24 mouse cellular contexts compared by ENCODE assay signal in the genomic region with DNA sequence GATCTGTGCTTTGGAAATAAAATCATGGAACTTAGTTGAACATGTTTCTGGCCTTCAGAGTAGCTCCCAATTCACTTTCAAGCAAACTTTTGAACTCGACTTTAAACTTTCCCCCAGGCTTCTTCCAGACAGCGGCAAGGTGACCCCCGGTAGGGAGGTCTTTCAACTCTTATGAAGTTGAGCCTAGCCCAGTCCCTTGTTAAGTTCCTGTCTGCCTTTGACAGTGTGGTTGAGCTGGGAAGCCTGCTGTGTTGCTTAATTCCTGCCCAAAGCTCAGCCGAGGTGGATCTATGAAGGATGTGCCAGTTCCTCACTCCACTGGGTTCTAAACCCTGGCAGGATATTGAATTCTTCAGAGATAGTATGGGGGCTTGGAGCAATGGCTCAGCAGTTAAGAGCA. TPM values are rescaled to one million over a fixed set of nuclear protein-coding genes. Genes with fewer than 3 reads are reported as not detected.
DNase-seq lines count a peak whose midpoint lies in the region; ATAC-seq and TF ChIP-seq lines count a peak whose summit lies in the region.
"Had no signal": no experiment of that assay in that cellular context is flagged by ENCODE, and none has a peak within 500 bp of the region (broad histone marks: within the 10 kb centered on the region; RNA-seq: fewer than 3 reads in every experiment).

No protein-coding gene starts in this region.

- 0 out of 2 replicates have a peak, but pooled peaks have one; percentile 47 for TF ChIP-seq EP300 in ES-Bruce4 (IDR thresholded peaks at IDR 0.05; ENCODE audit: insufficient read depth, low read depth, low read length)

- no peak overlapping the region for H3K9ac ChIP-seq in heart, embryonic 13.5 days
- H3K9ac ChIP-seq in heart, embryonic 12.5 days = no peak overlapping the region
- H3K9ac ChIP-seq in ES-Bruce4 (ENCODE audit: low read depth, poor library complexity, severe bottlenecking) (peak overlapping the region; percentile 7; the same call in 1 of the 2 replicates), ES-E14 (ENCODE audit: insufficient read depth, low read depth, low read length, poor library complexity, severe bottlenecking) (peak overlapping the region; percentile 8; the same call in 1 of the 2 replicates)
- H3K9ac ChIP-seq: embryonic facial prominence, embryonic 13.5 days; embryonic facial prominence, embryonic 15.5 days; forebrain, embryonic 12.5 days had no signal

- no peak for TF ChIP-seq CTCF in ES-Bruce4 (IDR thresholded peaks at IDR 0.05; ENCODE audit: low read depth, low read length)

- ATAC-seq in heart, embryonic 13.5 days (ENCODE audit: extremely low read depth, insufficient number of reproducible peaks, low FRiP score, low TSS enrichment) = no peak
- ATAC-seq in heart, embryonic 12.5 days (ENCODE audit: insufficient number of reproducible peaks, low FRiP score) = no peak
- ATAC-seq: forebrain, embryonic 14.5 days; forebrain, embryonic 16.5 days had no signal

- H3K36me3 ChIP-seq in heart, embryonic 13.5 days = peaks cover 16% of the 10 kb centered on the region
- peaks cover 8% of the 10 kb centered on the region for H3K36me3 ChIP-seq in heart, embryonic 12.5 days
- H3K36me3 ChIP-seq in ES-Bruce4 (ENCODE audit: control insufficient read depth, insufficient read depth, low read length, poor library complexity, severe bottlenecking) (peaks cover 12% of the 10 kb centered on the region), ES-E14 (ENCODE audit: control insufficient read depth, insufficient read depth, low read length, poor library complexity, severe bottlenecking) (peaks cover 20% of the 10 kb centered on the region)

- H3K27me3 ChIP-seq in heart, embryonic 13.5 days (replicated peaks) = no peaks in the 10 kb centered on the region
- no peaks in the 10 kb centered on the region for H3K27me3 ChIP-seq in heart, embryonic 12.5 days (replicated peaks)
- no peaks in the 10 kb centered on the region for H3K27me3 ChIP-seq in ES-Bruce4 (ENCODE audit: control insufficient read depth, insufficient read depth, low read length, poor library complexity, severe bottlenecking)
- H3K27me3 ChIP-seq: embryonic facial prominence, embryonic 13.5 days; embryonic facial prominence, embryonic 15.5 days; forebrain, embryonic 12.5 days had no signal

- DNase-seq in ES-E14 (ENCODE audit: low read depth, low spot score) (no peak), ZHBTc4 (ENCODE audit: low read depth, low spot score) (peak; percentile 53)
- DNase-seq in frontal cortex, postnatal 25 days (ENCODE audit: low spot score in 2 of 2) = no peak
- DNase-seq in thymus, postnatal 36 days = no peak
- no peak for DNase-seq in ovary, adult 18-20 months (ENCODE audit: low spot score)
- DNase-seq: adrenal gland, adult 8-10 months; adrenal gland, postnatal 25 days; cerebellum, adult 11 months; cerebellum, adult 18-20 months; cerebellum, adult 8-10 months; cerebellum, adult 9-11 months; cerebellum, postnatal 14 days; cerebellum, postnatal 36 days; embryo, embryonic 11 days had no signal

- peak overlapping the region; percentile 20; the same call in 1 of the 2 replicates for H3K4me2 ChIP-seq in heart, embryonic 13.5 days
- H3K4me2 ChIP-seq in heart, embryonic 12.5 days = no peak overlapping the region
- H3K4me2 ChIP-seq: embryonic facial prominence, embryonic 13.5 days; embryonic facial prominence, embryonic 15.5 days; forebrain, embryonic 12.5 days had no signal

- H3K4me1 ChIP-seq in heart, embryonic 13.5 days = peaks cover 30% of the 10 kb centered on the region
- H3K4me1 ChIP-seq in heart, embryonic 12.5 days (replicated peaks) = peaks cover 21% of the 10 kb centered on the region; the same call in 1 of the 2 replicates
- H3K4me1 ChIP-seq in ES-Bruce4 (ENCODE audit: control insufficient read depth, insufficient read depth, low read length) (peaks cover 5% of the 10 kb centered on the region), ES-E14 (ENCODE audit: control insufficient read depth in 2 of 2, insufficient read depth in 2 of 2, low read length in 2 of 2, poor library complexity in 1 of 2) (peaks cover 4 to 7% of the 10 kb centered on the region in 2 experiments)

- no peak for TF ChIP-seq POLR2A in ES-Bruce4 (IDR thresholded peaks at IDR 0.05; ENCODE audit: insufficient read depth, low read length)

- H3K9me3 ChIP-seq in heart, embryonic 13.5 days = no peaks in the 10 kb centered on the region
- no peaks in the 10 kb centered on the region for H3K9me3 ChIP-seq in heart, embryonic 12.5 days (replicated peaks)
- no peaks in the 10 kb centered on the region for H3K9me3 ChIP-seq in ES-Bruce4 (replicated peaks; ENCODE audit: control insufficient read depth, insufficient read depth, low read length, poor library complexity, severe bottlenecking)
- no peaks in the 10 kb centered on the region for H3K9me3 ChIP-seq in ES-E14 (ENCODE audit: control insufficient read depth, insufficient read depth, low read depth, low read length)
- H3K9me3 ChIP-seq: embryonic facial prominence, embryonic 13.5 days; embryonic facial prominence, embryonic 15.5 days; forebrain, embryonic 10.5 days; forebrain, embryonic 12.5 days had no signal

- H3K4me3 ChIP-seq in heart, embryonic 13.5 days = no peak overlapping the region
- no peak overlapping the region for H3K4me3 ChIP-seq in heart, embryonic 12.5 days
- peak overlapping the region; percentile 35; the same call in 1 of the 2 replicates for H3K4me3 ChIP-seq in ES-Bruce4 (ENCODE audit: low read depth, low read length)
- H3K4me3 ChIP-seq in ES-E14 (ENCODE audit: insufficient read depth in 1 of 2, low read depth in 1 of 2, low read length in 2 of 2, poor library complexity in 1 of 2, severe bottlenecking in 1 of 2) = peak overlapping the region; percentile 37 to 50
- H3K4me3 ChIP-seq: embryonic facial prominence, embryonic 13.5 days; embryonic facial prominence, embryonic 15.5 days; erythroblast, embryonic 14.5 days; forebrain, embryonic 10.5 days; forebrain, embryonic 12.5 days had no signal

- no peak overlapping the region for H3K27ac ChIP-seq in heart, embryonic 13.5 days (replicated peaks)
- no peak overlapping the region for H3K27ac ChIP-seq in heart, embryonic 12.5 days (ENCODE audit: poor library complexity, severe bottlenecking)
- H3K27ac ChIP-seq in ES-Bruce4 (ENCODE audit: insufficient read depth, low read length) (peak overlapping the region; percentile 40), ES-E14 (ENCODE audit: insufficient read depth, low read depth, low read length, poor library complexity, severe bottlenecking) (peak overlapping the region; percentile 36; the same call in 1 of the 2 replicates)
- H3K27ac ChIP-seq: embryonic facial prominence, embryonic 13.5 days; embryonic facial prominence, embryonic 15.5 days; forebrain, embryonic 10.5 days; forebrain, embryonic 12.5 days had no signal

- WGBS in heart, embryonic 13.5 days = 59% methylated on average over 4 of the region's 4 CpGs
- 46% methylated on average over 4 of the region's 4 CpGs for WGBS in heart, embryonic 12.5 days

- in situ Hi-C loops in ES-E14 (cut with MboI; ENCODE audit: low sequenced_read_pairs in 2 of 2, unreplicated experiment in 2 of 2) = no loop called here

TF ChIP-seq in ES-E14, 5 proteins besides CTCF, POLR2A, EP300 and RAD21:
- TF ChIP-seq MAFK (IDR thresholded peaks at IDR 0.05; ENCODE audit: insufficient read depth, low read depth, low read length) = no peak
- no peak for TF ChIP-seq ZNF384 (IDR thresholded peaks at IDR 0.05; ENCODE audit: low read depth, low read length)
- no peak for TF ChIP-seq ZC3H11A (IDR thresholded peaks at IDR 0.05; ENCODE audit: borderline replicate concordance, low read depth, low read length)
- TF ChIP-seq CHD2 (IDR thresholded peaks at IDR 0.05; ENCODE audit: low read depth, low read length) = no peak
- no peak for TF ChIP-seq HCFC1 (IDR thresholded peaks at IDR 0.05; ENCODE audit: borderline replicate concordance, insufficient read depth, low read length)

RNA-seq across cellular contexts. Expression of a gene that starts 3.2 kb away (rescaled TPM):
- 53.0 and 61.0 TPM in 2 replicates for polyA plus RNA-seq in heart, embryonic 13.5 days (2015; fragmentation: Nextera tagmentation; extraction: Ambion mirVana)
- 60.5 and 61.7 TPM in 2 replicates for polyA plus RNA-seq in heart, embryonic 12.5 days (2016; fragmentation: Nextera tagmentation; extraction: Ambion mirVana)
- 62.3 and 67.2 TPM in 2 replicates for polyA plus RNA-seq in ES-Bruce4 (2011; ENCODE audit: insufficient read depth, insufficient read length, low read depth, missing spikeins)
- total RNA-seq in ES-E14 (2012; rRNA removed) = 152 and 242 TPM in 2 replicates

Comparison
In these comparisons a context has a peak if more than half of its experiments do, and no peak if none do; other contexts are left out.
1. H3K27ac ChIP-seq: peak in ES-Bruce4 (single experiment) and ES-E14 (single experiment); none in heart, embryonic 13.5 days (single experiment) and heart, embryonic 12.5 days (single experiment).
2. H3K4me3 ChIP-seq: peak in ES-Bruce4 (single experiment) and ES-E14 (2 of 2); none in heart, embryonic 13.5 days (single experiment) and heart, embryonic 12.5 days (single experiment).
3. H3K9ac ChIP-seq: peak in ES-Bruce4 (single experiment) and ES-E14 (single experiment); none in heart, embryonic 13.5 days (single experiment) and heart, embryonic 12.5 days (single experiment).